Mouse (Mus musculus) kidney, postnatal 4 days (tissue): ENCODE measurements around the gene Tec.

Experiments
- DNase-seq, 2 experiments: peaks; one replicate each; pipeline ENCODE4 v3.0.0; 2021; ENCODE audit warnings: mixed read lengths in 2 of 2

Gene Tec

DNA sequence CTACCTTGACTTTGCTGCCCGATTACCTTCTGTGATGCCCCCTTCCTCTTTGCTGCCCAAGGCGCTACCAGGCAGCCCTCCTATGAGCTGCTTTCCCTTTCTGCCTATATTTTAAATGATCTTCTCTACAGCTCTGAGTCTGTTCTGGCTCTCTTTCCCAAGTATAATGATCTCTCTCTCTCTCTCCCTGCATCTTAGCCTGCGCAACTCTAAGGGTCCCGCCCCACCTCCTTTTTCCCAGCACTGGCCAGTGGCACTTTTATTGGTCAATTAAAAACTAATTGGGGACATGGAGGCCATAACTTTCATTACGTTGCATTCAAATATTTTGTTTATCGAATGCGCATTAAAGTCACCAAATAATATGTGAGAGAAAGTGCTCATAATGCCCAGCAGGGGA, 20.0 kb upstream of the Tec start:
- DNase-seq, result no peak

DNA sequence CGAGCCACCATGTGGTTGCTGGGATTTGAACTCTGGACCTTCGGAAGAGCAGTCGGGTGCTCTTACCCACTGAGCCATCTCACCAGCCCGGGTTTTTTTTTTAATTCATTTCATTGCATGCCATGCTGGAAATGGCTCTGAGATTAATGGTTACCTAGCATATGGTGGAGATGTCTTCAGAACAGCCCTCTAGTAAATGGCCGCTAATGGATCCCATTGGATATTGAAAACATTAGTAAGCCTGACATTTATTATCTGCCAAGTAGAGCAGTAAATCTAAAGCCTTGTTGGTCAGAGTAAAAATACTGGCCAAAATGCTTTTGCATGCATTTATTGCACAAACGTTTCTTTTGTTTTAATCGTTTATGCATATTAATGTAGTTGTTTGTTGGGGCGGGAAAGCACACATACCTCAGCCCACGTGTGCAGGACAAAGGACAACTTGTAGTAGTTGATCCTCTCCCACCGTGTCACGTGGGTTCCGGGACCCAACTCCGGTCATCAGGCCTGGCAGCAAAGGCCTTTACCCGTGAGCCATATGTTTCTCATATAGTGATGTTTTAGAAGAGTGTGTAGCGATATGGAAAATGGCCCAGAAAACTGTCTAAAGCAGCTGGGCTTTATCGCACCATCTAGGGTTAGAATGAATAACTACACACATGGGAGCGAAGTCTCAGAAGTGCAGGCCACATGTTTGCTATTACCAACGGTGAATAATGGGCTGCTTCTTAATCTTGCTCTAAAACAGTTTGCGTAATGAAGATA, 18.4 kb upstream of the Tec start:
- DNase-seq, result peak; percentile 40 to 43

DNA sequence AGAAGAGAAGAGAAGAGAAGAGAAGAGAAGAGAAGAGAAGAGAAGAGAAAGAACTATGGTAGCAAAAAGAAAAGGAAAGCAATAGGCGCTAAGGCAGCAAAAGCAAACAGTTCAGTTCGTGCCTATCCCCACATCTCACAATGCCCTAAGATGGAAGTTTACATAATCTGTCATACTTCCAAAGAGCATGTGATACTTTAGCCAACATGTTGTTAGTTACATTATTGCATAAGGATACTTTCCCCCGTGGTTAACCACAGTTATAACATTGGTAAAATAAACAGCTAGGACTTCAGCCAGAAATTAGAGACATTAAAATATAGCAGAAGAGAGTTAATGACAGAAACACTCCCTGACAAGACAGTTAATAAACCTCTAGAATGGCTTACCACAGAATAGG, 15.4 kb upstream of the Tec start:
- DNase-seq, result no peak

GRCm38 (mm10) chr5:72882412-72882765, 14.1 kb upstream of the Tec start:
- DNase-seq, result no peak

- no peak for DNase-seq
Measured at GRCm38 (mm10) chr5:72881748-72882411, 13.6 kb upstream of the Tec start.

- no peak for DNase-seq
Measured at GRCm38 (mm10) chr5:72879736-72880135, 11.5 kb upstream of the Tec start.

DNA sequence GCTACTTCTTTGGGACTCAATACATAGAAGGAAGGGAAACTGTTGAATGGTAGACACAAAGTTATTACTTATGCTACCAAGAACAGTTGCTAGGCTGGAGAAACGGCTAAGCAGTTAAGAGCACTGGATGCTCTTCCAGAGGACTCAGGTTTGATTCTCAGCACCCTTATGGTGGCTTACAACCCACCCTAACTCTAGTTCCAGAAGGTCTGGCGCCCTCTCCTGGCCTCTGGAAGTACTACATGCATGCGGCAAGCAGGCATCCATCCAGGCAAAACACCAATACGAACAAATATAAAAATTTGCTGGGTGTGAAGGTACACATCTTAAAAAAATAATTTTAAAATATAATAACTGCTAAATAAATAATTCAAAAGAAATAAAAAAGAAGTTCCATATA, 2.8 kb upstream of the Tec start:
- no peak for DNase-seq

GRCm38 (mm10) chr5:72869779-72870608, 1.7 kb upstream of the Tec start:
- peak; percentile 28 to 57 for DNase-seq

DNA sequence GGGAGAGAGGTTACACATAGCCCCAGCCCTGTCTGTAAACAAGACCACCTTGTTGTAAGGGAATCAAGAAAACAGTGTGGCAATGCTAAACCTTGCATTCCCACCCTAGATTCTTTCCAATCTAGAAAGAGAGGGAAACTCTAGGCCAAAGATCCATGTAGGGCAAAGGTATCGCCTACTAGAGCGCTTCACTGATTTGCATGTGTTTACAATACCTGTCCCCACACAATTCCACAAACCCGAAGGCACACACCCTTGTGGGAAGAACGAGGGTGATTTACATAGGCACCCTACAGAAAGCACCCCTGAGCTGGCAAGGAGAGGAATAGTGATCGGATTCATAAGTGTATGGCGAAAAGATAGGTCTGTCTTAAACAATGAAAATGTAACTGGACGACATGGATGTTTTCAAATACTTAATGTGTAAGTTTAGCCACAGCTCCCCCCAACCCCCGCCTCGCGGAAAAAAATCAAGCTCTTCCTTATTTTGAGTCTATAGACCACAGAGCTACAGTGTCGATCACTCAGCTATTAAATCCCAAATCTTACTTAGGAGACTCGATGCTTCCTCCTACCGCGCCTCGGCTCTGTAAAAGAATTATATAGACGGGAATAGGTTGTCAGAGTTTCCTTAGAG, 1.1 kb downstream of the Tec start:
- peak in 1 of 2 experiments; percentile 19 for DNase-seq

GRCm38 (mm10) chr5:72866260-72866905, 1.9 kb downstream of the Tec start:
- no peak for DNase-seq

DNA sequence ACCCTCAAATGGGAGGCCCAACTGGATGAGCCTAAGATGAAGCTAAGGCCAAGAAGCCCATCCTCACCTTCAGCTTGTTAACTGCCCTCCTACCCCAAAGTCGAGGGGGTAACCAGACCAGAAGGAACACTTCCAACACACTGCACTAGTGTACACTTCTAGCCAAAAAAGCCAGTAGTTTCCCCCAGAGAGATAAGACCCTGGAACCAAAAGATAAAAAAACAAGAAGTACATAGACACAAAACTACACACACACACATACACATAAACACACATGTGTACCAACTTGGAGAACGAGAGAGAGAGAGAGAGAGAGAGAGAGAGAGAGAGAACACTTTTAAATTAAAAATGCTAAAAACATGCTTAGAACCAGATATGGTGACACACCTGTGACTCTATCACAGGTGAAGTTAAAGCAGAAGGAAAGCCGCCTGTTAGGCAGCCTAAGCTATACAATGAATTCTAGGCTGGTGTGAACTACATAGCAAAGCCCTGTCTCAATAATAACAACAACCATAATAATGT, 3.6 kb downstream of the Tec start:
- no peak for DNase-seq

DNA sequence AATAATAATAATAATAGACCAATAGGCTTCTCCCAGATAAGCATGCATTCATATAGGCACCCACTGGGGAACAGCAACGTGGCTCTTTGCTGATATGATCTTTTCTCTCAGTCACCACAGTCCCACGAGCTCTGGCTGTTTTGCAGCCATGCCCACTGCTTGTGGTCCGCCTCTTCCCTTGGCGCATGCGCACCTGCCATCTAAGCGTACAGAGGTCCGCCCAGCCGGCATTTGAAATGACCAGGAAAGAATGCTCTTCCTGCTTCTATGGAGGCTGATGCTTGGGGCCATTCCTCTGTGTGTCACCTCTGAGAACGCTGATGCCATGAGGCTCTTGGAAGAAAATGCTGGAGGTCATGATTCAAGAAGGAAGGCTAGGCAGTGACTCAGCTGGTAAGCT, 5.1 kb downstream of the Tec start:
- no peak for DNase-seq

GRCm38 (mm10) chr5:72861726-72862385, 6.4 kb downstream of the Tec start:
- DNase-seq, result no peak

DNA sequence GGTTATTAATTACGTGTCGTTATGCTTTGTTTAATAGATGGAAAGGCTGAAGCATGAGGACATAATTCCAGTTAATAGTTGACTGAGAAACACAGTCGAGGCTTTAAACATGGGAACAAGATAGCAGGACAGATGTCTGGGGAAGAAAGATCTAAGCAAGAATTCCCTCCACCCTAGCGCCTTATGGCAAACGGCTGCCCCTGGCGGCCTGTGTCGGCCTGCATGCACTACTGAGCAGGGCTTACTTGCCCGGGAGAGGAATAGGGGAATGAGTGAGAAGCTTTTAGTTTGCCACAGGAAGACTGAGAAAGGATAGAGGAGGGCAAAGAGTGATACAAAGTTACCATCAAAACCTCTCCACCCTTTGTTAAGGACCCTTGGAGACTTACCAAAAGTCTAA, 7.4 kb downstream of the Tec start:
- peak; percentile 55 to 67 for DNase-seq

DNA sequence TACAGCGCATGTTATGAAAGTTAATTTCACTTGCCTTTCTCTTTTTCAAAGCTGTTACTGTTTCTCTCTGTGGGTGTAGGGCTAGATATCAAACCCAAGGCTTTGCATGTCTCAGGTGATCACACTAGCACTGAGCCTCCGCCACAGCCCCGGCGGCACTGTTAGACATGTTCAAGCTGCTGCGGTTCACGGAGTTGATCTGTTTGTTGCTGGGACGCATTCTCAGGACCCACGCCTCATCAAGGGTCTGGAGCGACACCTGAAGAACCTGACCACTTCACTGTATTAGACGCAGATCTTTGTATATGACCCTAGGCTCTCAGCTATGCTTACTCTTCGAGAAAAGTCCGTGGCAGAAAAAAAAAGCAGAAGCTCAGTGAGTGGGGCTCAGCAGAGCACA, 10.0 kb downstream of the Tec start:
- DNase-seq, result no peak

DNA sequence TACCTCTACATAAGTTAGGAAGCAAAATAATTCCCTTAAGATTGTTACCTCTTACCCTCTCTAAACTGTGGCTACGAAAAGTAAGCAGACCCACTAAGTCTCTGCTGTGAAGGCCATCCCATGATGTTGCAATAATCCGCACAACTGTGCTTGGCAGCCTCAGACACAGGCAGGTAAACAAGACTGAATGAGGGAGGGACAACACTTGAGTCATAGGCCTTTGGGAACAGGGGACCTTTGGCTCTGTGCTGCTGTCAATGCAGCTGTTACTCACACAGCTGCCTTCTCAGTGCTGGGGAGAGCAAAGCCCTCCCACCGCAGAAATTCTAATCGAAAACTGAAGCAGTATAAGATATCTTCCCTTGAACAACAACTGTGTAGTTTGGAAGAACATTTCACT, 10.5 kb downstream of the Tec start:
- no peak for DNase-seq

DNA sequence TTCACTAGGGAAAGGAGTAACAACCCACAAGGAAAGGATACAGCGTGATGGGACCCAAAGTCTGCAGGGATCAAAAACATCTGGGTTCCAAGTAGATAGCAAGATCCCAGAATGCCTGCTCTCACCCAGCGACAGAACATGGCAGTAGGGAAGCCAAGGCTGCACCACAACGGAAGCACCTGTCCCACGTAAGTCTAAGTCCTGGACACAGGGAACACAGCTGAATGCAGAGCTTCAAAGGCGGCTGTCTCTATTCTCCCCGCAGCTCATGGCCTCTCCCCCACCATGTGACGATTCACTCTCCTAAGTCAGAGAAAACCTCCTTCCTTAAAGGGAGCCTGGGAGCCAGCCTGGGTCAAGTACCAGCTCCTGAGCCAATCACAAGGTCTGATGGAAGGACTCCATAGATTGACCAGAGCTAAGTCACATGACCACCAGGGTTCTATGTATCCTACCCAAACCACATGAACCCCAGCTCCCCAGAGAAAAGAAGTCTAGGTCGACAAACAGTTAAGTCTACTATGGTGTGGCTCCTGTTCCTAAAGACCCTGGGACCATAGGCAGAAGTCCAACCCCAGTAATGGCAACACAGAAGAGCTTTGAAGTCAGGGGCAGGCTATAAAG, 11.9 kb downstream of the Tec start:
- DNase-seq, result no peak

DNA sequence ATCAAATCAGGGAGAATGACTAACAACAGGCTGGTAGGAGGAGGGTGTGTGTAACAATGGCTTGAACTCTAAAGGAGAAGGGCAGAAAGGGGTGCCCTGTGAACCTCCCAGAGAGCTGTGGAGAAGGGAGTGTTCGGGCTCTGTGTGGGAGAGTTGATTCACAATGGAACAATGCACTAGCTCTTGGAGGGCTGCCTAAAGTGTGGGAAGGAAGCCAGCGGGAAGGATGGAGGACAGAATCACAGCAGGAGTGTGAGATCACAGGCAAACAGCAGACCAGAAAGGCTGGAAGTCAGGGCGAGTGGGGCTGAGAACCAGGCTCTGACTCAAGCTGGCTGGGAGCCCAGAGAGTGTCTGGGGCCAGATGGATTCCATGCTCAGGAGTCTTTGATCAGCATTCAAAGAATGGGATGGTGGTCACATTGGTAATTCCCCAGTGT, 12.6 kb downstream of the Tec start:
- peak; percentile 86 to 89 for DNase-seq

DNA sequence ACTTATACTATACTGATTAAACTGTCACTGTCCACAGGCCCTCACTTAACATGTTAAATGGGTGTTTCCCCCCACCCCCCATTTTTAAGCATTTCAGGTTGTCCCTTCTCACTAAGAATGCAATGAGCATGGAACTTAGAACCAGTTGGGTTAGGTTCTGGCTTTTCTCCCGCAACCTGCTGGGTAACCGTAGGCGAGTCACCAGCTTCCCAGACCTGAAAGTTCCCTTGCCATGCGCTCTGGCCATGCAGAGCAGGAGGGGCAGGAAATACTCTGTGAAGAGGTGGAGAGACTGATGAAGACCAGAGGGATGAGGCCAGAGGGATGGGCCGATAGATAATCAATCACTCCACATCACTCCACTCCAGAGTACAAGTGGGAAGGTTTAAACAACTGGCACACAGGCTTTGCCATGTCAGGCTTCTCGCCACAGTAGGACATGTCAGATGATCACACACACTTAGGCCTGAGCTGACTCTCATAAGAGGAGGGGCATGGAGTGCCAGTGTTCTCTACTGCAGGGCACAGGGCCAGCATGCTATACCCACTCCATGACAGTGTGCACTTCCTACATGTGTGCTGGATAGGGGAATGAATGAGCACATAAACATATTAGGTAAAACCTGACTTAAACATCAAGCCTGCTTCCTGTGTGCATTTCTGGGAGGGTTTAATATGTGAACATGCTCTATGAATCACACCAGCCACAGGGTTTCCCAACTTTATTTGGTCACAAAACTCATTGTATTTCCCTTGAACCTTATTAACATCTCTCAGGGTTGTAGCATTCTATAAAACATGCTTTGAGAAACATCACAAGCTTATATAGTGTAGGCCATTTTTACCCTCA, 13.9 kb downstream of the Tec start:
- DNase-seq, result no peak

GRCm38 (mm10) chr5:72853365-72853764, 14.9 kb downstream of the Tec start:
- DNase-seq, result no peak
